Mouse (Mus musculus): ENCODE measurements around the gene Fcrl6.

DNA sequence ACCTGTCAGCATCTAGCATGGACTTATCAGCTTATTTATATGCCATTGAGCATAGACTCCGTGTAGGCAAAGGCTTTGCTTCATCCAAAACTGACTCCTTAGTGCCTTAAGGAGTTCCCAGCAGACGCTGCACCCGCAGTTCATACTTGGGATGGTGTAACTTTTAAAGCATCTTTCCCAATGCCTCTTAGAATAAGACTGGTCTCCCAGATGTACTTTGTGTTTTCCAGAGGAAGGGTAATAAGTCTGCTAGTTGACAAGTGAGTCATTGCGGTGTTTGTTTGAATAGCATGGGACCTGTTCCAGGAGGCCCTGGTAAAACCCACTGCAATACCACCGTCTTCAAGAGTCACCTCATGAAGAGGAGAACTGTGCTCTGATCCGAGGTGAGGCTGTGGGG, 22.2 kb downstream of the Fcrl6 start:
- TF ChIP-seq POLR2A (IDR thresholded peaks at IDR 0.05; ENCODE audit: borderline replicate concordance, insufficient read depth, low read length) (no peak), CTCF (IDR thresholded peaks at IDR 0.05; ENCODE audit: borderline replicate concordance, insufficient read depth, low read depth, low read length) (no peak)

Data from cerebellum, adult 2 months (tissue).